Mouse (Mus musculus): ENCODE results near the gene Desi1. TPM values are rescaled to one million over a fixed set of nuclear protein-coding genes. Genes with fewer than 3 reads are reported as not detected.
"Not testable (repeated sequence)": the region's sequence is repeated elsewhere in the genome, so short reads cannot be mapped to it uniquely, and the experiment has no call there.

Gene Desi1
- polyA plus RNA-seq, 1 experiment from 2014 or later = 32.2 TPM

DNA sequence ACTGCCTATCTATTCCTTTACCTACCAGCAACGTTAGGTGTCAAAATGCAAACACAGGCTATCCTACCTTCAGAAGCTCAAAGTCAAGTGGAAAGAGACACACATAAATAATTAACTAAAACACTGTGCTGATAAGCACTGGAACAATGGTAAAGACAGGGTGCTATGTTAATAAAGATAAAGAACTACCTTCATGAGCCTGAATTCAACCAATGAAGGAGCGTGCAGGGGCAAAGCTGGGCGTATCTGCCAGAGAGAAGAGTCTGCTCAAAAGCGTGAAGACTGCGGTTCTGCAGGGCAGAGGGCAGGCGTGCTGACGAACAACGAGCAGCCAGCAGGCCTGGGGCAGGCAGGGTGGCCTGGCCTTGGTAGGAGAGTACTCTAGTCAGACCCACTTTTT is 29.4 kb downstream of the Desi1 start:
- no peak overlapping the region for H3K4me3 ChIP-seq (ENCODE audit: inconsistent target)
- H3K36me3 ChIP-seq (ENCODE audit: inconsistent target) = peaks cover 4% of the 10 kb centered on the region; the same call in 1 of the 2 replicates
- H3K27ac ChIP-seq = no peak overlapping the region
- WGBS (ENCODE audit: missing documents) = 93% methylated on average over 8 of the region's 8 CpGs
- H3K79me2 ChIP-seq (ENCODE audit: inconsistent target) = no peaks in the 10 kb centered on the region

DNA sequence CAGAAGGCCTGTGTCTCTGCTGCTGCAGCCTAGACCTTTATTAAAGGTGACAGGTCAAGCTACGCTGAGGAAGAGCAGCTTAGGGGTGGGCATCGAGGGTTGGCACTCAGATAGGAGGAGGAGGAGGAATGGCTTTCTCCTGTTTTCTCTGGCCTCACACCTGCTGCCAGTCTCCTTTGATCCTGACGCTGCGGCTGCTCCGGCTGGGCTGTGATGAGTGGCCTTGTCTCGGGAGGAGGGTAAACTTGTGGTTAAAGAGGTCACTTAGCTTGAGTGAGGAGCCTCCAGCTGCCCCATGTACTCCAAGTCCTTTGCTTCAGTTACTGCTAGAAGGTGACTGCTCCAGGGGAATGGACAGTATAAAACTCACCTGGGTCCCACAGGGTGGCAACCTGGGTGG is 39.7 kb downstream of the Desi1 start:
- Histone ChIP-seq H3K4me3 (ENCODE audit: inconsistent target) (no peak overlapping the region), H3K27ac (no peak overlapping the region), H3K36me3 (ENCODE audit: inconsistent target) (peaks cover 24% of the 10 kb centered on the region; the same call in 1 of the 2 replicates), H3K79me2 (ENCODE audit: inconsistent target) (no peaks in the 10 kb centered on the region)
- 97% methylated on average over 6 of the region's 6 CpGs for WGBS (ENCODE audit: missing documents)

DNA sequence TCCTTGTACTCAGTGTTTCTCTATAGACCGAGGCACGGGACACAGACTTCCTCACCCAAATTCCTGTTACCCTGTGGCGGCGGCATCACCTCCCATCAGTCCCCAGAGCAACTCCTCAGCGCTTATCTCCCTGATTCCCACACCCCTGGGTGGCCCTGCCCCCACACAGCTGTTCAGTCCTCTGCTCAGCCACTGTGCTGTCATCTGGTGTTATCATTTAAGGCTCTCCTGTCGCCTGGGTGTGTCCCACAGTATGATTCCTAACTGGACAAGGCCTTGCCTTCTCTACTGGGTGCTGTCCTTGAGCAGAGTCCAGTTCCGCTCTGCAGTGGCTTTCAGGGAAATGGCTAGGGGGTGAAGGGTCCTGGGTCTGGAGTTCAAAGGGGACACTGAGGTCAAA is 43.1 kb downstream of the Desi1 start:
- H3K4me3 ChIP-seq (ENCODE audit: inconsistent target) = no peak overlapping the region
- WGBS (ENCODE audit: missing documents) = 77% methylated on average over 7 of the region's 7 CpGs
- no peak overlapping the region for H3K27ac ChIP-seq
- H3K36me3 ChIP-seq (ENCODE audit: inconsistent target) = peaks cover 6% of the 10 kb centered on the region; the same call in 1 of the 2 replicates
- H3K79me2 ChIP-seq (ENCODE audit: inconsistent target) = no peaks in the 10 kb centered on the region

GRCm38 (mm10) chr15:81989371-81990062 is 44.1 kb downstream of the Desi1 start:
- Histone ChIP-seq H3K4me3 (ENCODE audit: inconsistent target) (no peak overlapping the region), H3K27ac (no peak overlapping the region), H3K79me2 (ENCODE audit: inconsistent target) (no peaks in the 10 kb centered on the region), H3K36me3 (ENCODE audit: inconsistent target) (no peaks in the 10 kb centered on the region; the same call in 1 of the 2 replicates)
- WGBS (ENCODE audit: missing documents) = 63% methylated on average over 11 of the region's 11 CpGs

DNA sequence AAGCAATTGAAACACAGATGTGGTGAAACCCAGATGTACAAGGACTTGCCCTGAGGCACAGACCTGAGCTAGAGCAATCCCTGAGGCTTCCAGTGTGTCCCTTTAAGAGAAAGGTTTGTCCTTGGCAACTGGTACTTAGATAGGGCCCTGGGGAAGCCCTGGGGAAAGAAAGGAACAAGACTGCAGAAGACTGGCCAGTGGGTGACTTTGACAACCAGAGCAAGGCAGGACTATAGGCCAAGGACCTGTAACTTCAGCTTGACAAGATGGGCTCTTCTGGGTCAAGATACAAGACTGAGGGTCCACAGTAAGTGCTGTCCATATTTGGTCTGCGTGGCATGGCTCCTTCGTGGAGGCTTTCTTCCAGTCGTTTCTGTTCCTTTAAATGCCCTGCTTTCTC is 46.0 kb downstream of the Desi1 start, which contains the start of gene Xrcc6:
Gene Xrcc6, plus strand, starts transcription at position 190 of the 400 bp plus-strand sequence.
- no peak within 1 kb of the TSS for H3K4me3 ChIP-seq (ENCODE audit: inconsistent target)
- WGBS (ENCODE audit: missing documents) = 85% methylated on average over 3 of the region's 3 CpGs
- H3K36me3 ChIP-seq (ENCODE audit: inconsistent target) = no peaks in the 10 kb centered on the region
- H3K27ac ChIP-seq = no peak within 1 kb of the TSS
- no peaks in the 10 kb centered on the region for H3K79me2 ChIP-seq (ENCODE audit: inconsistent target)

- H3K79me2 ChIP-seq (ENCODE audit: inconsistent target) = no peaks in the 10 kb centered on the region
- H3K4me3 ChIP-seq (ENCODE audit: inconsistent target) = no peak overlapping the region
- H3K36me3 ChIP-seq (ENCODE audit: inconsistent target) = no peaks in the 10 kb centered on the region
- 89% methylated on average over 2 of the region's 2 CpGs for WGBS (ENCODE audit: missing documents)
- no peak overlapping the region for H3K27ac ChIP-seq
Observed at GRCm38 (mm10) chr15:81985267-81986161, 48.1 kb downstream of the Desi1 start.

GRCm38 (mm10) chr15:81982173-81982572 is 51.5 kb downstream of the Desi1 start:
- no peaks in the 10 kb centered on the region for H3K36me3 ChIP-seq (ENCODE audit: inconsistent target)
- H3K27ac ChIP-seq = no peak overlapping the region
- 75% methylated on average over 1 of the region's 1 CpGs for WGBS (ENCODE audit: missing documents)
- H3K4me3 ChIP-seq (ENCODE audit: inconsistent target) = no peak overlapping the region
- no peaks in the 10 kb centered on the region for H3K79me2 ChIP-seq (ENCODE audit: inconsistent target)

DNA sequence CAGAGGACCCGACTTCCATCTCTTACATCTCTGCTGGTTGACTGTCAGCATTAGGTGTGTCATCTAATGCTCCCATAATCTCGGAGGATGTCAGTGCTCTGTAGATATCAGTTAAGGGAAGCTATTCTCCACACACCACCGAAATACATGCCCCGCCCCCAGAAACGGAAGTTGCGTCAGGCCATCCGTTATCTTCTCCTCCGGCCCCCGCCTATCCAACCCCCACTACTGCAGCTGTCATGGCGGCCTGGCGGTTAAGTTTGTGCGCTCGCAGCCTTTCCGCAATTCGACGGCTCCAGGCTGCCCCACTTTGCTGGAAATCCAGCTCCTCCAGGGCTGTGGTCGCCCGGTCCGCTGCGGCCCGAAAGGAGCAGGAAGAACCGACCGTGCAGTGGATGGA is 53.3 kb downstream of the Desi1 start, which contains the start of gene 1700029P11Rik:
Gene 1700029P11Rik, plus strand, starts transcription at position 220 of the 400 bp plus-strand sequence.
- WGBS (ENCODE audit: missing documents) = 91% methylated on average over 13 of the region's 23 CpGs

DNA sequence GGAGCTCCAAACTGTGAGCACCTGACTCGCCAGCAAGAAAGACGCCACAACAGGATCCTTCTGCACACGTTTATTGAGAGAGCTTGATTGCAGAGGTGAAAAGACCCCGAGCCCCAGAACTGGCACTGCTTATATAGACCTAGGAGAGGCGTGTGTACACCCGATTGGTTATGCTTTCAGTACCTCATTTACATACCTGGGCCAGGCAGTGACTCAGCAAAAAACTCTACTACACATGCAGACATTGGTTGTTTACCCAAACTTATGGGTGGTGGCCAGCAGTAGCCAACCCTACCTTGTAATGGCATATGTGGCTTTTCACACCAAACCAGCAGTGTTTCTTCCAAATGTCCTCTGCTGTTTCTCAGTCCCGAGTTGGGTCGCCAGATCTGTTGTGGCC is 58.5 kb downstream of the Desi1 start:
- H3K27ac ChIP-seq; H3K36me3 ChIP-seq (ENCODE audit: inconsistent target); H3K4me3 ChIP-seq (ENCODE audit: inconsistent target); H3K79me2 ChIP-seq (ENCODE audit: inconsistent target): not testable (repeated sequence)
- WGBS (ENCODE audit: missing documents) = 95% methylated on average over 8 of the region's 8 CpGs

More for the DNA sequence above, 53.3 kb downstream of the Desi1 start, which contains the start of gene 1700029P11Rik:
- Histone ChIP-seq H3K79me2 (ENCODE audit: inconsistent target) (no peaks in the 10 kb centered on the region), H3K4me3 (ENCODE audit: inconsistent target) (no peak within 1 kb of the TSS), H3K27ac (no peak within 1 kb of the TSS), H3K36me3 (ENCODE audit: inconsistent target) (no peaks in the 10 kb centered on the region)

DNA sequence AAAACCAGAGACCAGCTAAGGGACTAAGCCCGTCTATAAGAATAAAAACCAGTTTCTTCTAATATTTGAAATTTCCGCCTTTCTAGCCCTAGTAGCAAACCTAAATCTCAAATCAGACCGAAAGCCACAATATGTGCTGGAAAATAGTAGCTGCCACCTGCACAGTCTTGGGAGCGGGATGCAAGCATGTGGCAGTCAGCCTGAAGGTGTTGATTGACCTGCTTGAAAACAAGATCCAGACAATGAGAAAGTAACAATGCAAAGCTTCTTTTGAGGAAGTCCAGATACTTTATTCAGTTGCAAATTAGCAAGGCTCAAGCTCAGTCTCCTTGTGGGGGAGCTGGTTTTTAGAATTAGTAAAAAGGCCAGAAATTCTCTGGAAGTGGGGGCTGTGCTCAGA is 63.2 kb downstream of the Desi1 start:
- not testable (repeated sequence) for H3K4me3 ChIP-seq (ENCODE audit: inconsistent target); H3K79me2 ChIP-seq (ENCODE audit: inconsistent target); H3K36me3 ChIP-seq (ENCODE audit: inconsistent target); H3K27ac ChIP-seq
- 95% methylated on average over 4 of the region's 4 CpGs for WGBS (ENCODE audit: missing documents)

- not testable (repeated sequence) for H3K4me3 ChIP-seq (ENCODE audit: inconsistent target); H3K27ac ChIP-seq; H3K79me2 ChIP-seq (ENCODE audit: inconsistent target); H3K36me3 ChIP-seq (ENCODE audit: inconsistent target)
- WGBS (ENCODE audit: missing documents) = 93% methylated on average over 6 of the region's 6 CpGs
Observed at GRCm38 (mm10) chr15:81969635-81970034, 64.0 kb downstream of the Desi1 start.

DNA sequence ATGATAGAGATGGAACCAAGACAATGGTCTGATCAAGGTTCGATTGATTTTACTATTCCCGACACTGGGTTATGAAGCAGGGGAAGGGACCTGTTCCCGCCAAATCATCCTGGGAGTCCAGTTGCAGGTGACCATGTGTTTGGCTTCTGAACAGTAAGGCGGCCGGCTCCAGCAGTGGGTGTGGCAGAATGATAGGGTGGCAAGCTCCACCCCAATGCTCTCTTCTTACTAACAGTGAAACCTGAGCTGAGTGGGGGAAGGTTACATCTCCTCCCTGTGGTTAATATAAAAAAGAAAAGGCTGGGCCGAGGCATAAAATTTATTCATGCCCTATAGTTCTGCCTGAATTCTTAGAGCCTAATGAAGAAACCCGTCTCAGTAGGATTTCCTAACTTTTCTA is 64.5 kb downstream of the Desi1 start:
- H3K36me3 ChIP-seq (ENCODE audit: inconsistent target) = no peaks in the 10 kb centered on the region
- no peaks in the 10 kb centered on the region for H3K79me2 ChIP-seq (ENCODE audit: inconsistent target)
- H3K4me3 ChIP-seq (ENCODE audit: inconsistent target) = no peak overlapping the region
- WGBS (ENCODE audit: missing documents) = 89% methylated on average over 7 of the region's 7 CpGs
- H3K27ac ChIP-seq = no peak overlapping the region

GRCm38 (mm10) chr15:81968447-81968846 is 65.2 kb downstream of the Desi1 start:
- 0% methylated on average over 1 of the region's 2 CpGs for WGBS (ENCODE audit: missing documents)
- Histone ChIP-seq H3K79me2 (ENCODE audit: inconsistent target) (no peaks in the 10 kb centered on the region), H3K27ac (no peak overlapping the region)

GRCm38 (mm10) chr15:81967821-81968220 is 65.8 kb downstream of the Desi1 start:
- no peaks in the 10 kb centered on the region for H3K79me2 ChIP-seq (ENCODE audit: inconsistent target)
- 96% methylated on average over 5 of the region's 5 CpGs for WGBS (ENCODE audit: missing documents)
- no peak overlapping the region for H3K4me3 ChIP-seq (ENCODE audit: inconsistent target)
- no peaks in the 10 kb centered on the region for H3K36me3 ChIP-seq (ENCODE audit: inconsistent target)
- no peak overlapping the region for H3K27ac ChIP-seq

More at GRCm38 (mm10) chr15:81968447-81968846, 65.2 kb downstream of the Desi1 start:
- H3K4me3 ChIP-seq (ENCODE audit: inconsistent target) = no peak overlapping the region
- H3K36me3 ChIP-seq (ENCODE audit: inconsistent target) = no peaks in the 10 kb centered on the region

Measured in macrophage (primary cell).